Mouse (Mus musculus) hindbrain, embryonic 12.5 days (tissue): Measurements from ENCODE around the gene Ccm2l. TPM values are rescaled to one million over a fixed set of nuclear protein-coding genes. Genes with fewer than 3 reads are reported as not detected.

ENCODE experiments used
- ATAC-seq: fragments of 200-750 bp; cut with Nextera tagmentation; 2 replicates; pipeline ENCODE4 v1.8.0; 2017; ENCODE audit warnings: moderate TSS enrichment; ENCODE audit not compliant: low FRiP score
- H3K27ac ChIP-seq: fragments of 300-500 bp; sonication (generic); 2 replicates; pipeline ENCODE4 v1.5.1; 2016; ENCODE audit warnings: mild to moderate bottlenecking
- H3K27me3 ChIP-seq: fragments of 300-500 bp; sonication (generic); 2 replicates; pipeline ENCODE4 v1.6.1; 2016; ENCODE audit warnings: mild to moderate bottlenecking
- H3K36me3 ChIP-seq: fragments of 300-500 bp; sonication (generic); 2 replicates; pipeline ENCODE4 v1.6.1; 2016; ENCODE audit warnings: mild to moderate bottlenecking
- H3K4me1 ChIP-seq: fragments of 300-500 bp; sonication (generic); 2 replicates; pipeline ENCODE4 v1.6.1; 2016
- H3K4me2 ChIP-seq: fragments of 300-500 bp; sonication (generic); replicated peaks from 2 replicates; pipeline ENCODE4 v1.6.1; 2016; ENCODE audit warnings: mild to moderate bottlenecking
- H3K4me3 ChIP-seq: fragments of 300-500 bp; sonication (generic); 2 replicates; pipeline ENCODE4 v1.5.1; 2016; ENCODE audit warnings: mild to moderate bottlenecking
- H3K9ac ChIP-seq: fragments of 300-500 bp; sonication (generic); 2 replicates; pipeline ENCODE4 v1.6.1; 2016; ENCODE audit warnings: mild to moderate bottlenecking, moderate library complexity
- H3K9me3 ChIP-seq: fragments of 300-500 bp; sonication (generic); replicated peaks from 2 replicates; pipeline ENCODE4 v1.6.1; 2016; ENCODE audit warnings: mild to moderate bottlenecking
- WGBS: fragments of 180-500 bp; shearing (Covaris S2); methylation state at CpG from one replicate; pipeline ENCODE4 v1.1.7; 2016; 5-methylcytosine and 5-hydroxymethylcytosine counted together
- polyA plus RNA-seq: library from polyadenylated mRNA; unstranded; fragments of >200 nt; fragmentation: Nextera tagmentation; extraction: Ambion mirVana; gene quantifications from 2 replicates; pipeline ENCODE4 v1.2.1, GENCODE M21; 2016

Ccm2l gene
- polyA plus RNA-seq, 1 experiment from 2014 or later: 2.8 TPM

- Histone ChIP-seq H3K9me3 (no peaks in the 10 kb centered on the region), H3K36me3 (peaks cover 12% of the 10 kb centered on the region), H3K27me3 (peaks cover 11% of the 10 kb centered on the region; the same call in 1 of the 2 replicates), H3K4me1 (no peaks in the 10 kb centered on the region), H3K4me3 (no peak overlapping the region), H3K27ac (no peak overlapping the region), H3K4me2 (no peak overlapping the region), H3K9ac (no peak overlapping the region)
- WGBS: 85% methylated on average over 4 of the region's 4 CpGs
- no peak for ATAC-seq
These were observed 7.4 kb upstream of the Ccm2l start for GRCm38 (mm10) chr2:153058365-153058764.

GRCm38 (mm10) chr2:153060216-153060615 is 5.5 kb upstream of the Ccm2l start:
- H3K4me3 ChIP-seq: no peak overlapping the region
- peaks cover under 1% of the 10 kb centered on the region for H3K36me3 ChIP-seq
- no peak for ATAC-seq
- no peak overlapping the region for H3K4me2 ChIP-seq
- H3K27ac ChIP-seq: no peak overlapping the region
- H3K27me3 ChIP-seq: no peaks in the 10 kb centered on the region; the same call in 1 of the 2 replicates
- H3K9me3 ChIP-seq: no peaks in the 10 kb centered on the region
- no peaks in the 10 kb centered on the region for H3K4me1 ChIP-seq
- no peak overlapping the region for H3K9ac ChIP-seq
- 86% methylated on average over 7 of the region's 7 CpGs for WGBS

- H3K27ac ChIP-seq: no peak overlapping the region
- H3K4me2 ChIP-seq: no peak overlapping the region
- H3K4me3 ChIP-seq: no peak overlapping the region
- 62% methylated on average over 3 of the region's 3 CpGs for WGBS
- H3K27me3 ChIP-seq: peaks cover 19% of the 10 kb centered on the region
- no peaks in the 10 kb centered on the region for H3K4me1 ChIP-seq
- no peak for ATAC-seq
- no peaks in the 10 kb centered on the region for H3K9me3 ChIP-seq
- no peak overlapping the region for H3K9ac ChIP-seq
- no peaks in the 10 kb centered on the region for H3K36me3 ChIP-seq
These were observed 2.4 kb upstream of the Ccm2l start for GRCm38 (mm10) chr2:153063394-153063793.

- Histone ChIP-seq H3K27ac (no peak overlapping the region), H3K4me3 (no peak overlapping the region), H3K36me3 (no peaks in the 10 kb centered on the region), H3K4me2 (no peak overlapping the region), H3K4me1 (no peaks in the 10 kb centered on the region), H3K9ac (no peak overlapping the region), H3K27me3 (peaks cover 27% of the 10 kb centered on the region), H3K9me3 (no peaks in the 10 kb centered on the region)
- WGBS: 80% methylated on average over 9 of the region's 9 CpGs
- no peak for ATAC-seq
These were observed 1.4 kb upstream of the Ccm2l start for GRCm38 (mm10) chr2:153064190-153064970.

- peaks cover 6% of the 10 kb centered on the region for H3K4me1 ChIP-seq
- H3K9ac ChIP-seq: no peak overlapping the region
- no peaks in the 10 kb centered on the region for H3K36me3 ChIP-seq
- H3K27ac ChIP-seq: no peak overlapping the region
- no peaks in the 10 kb centered on the region for H3K9me3 ChIP-seq
- H3K27me3 ChIP-seq: peaks cover 53% of the 10 kb centered on the region
- no peak for ATAC-seq
- WGBS: 46% methylated on average over 6 of the region's 6 CpGs
- no peak overlapping the region for H3K4me3 ChIP-seq
- no peak overlapping the region for H3K4me2 ChIP-seq
These were observed 1.2 kb downstream of the Ccm2l start for GRCm38 (mm10) chr2:153066991-153067390.

- Histone ChIP-seq H3K9ac (no peak overlapping the region), H3K4me2 (peak overlapping the region; percentile 60; the same call in 1 of the 2 replicates), H3K4me3 (no peak overlapping the region), H3K9me3 (no peaks in the 10 kb centered on the region), H3K27me3 (peaks cover 80% of the 10 kb centered on the region), H3K4me1 (peaks cover 8% of the 10 kb centered on the region), H3K27ac (no peak overlapping the region), H3K36me3 (no peaks in the 10 kb centered on the region)
- WGBS: 8% methylated on average over 23 of the region's 23 CpGs
- 0 out of 2 replicates have a peak, but pooled peaks have one; percentile 10 for ATAC-seq
These were observed 5.2 kb downstream of the Ccm2l start for GRCm38 (mm10) chr2:153070762-153071490.

- Histone ChIP-seq H3K9me3 (no peaks in the 10 kb centered on the region), H3K4me1 (peaks cover 12% of the 10 kb centered on the region), H3K9ac (peak overlapping the region; percentile 46), H3K27ac (no peak overlapping the region; the same call in 1 of the 2 replicates), H3K4me2 (peak overlapping the region; percentile 60), H3K36me3 (no peaks in the 10 kb centered on the region), H3K27me3 (peaks cover 74% of the 10 kb centered on the region), H3K4me3 (peak overlapping the region; percentile 33)
- peak; percentile 67 for ATAC-seq
- 3% methylated on average over 51 of the region's 67 CpGs for WGBS
These were observed 5.9 kb downstream of the Ccm2l start for GRCm38 (mm10) chr2:153071491-153072184.

- no peak for ATAC-seq
- Histone ChIP-seq H3K4me3 (no peak overlapping the region), H3K4me2 (no peak overlapping the region), H3K27ac (no peak overlapping the region), H3K9me3 (no peaks in the 10 kb centered on the region), H3K4me1 (peaks cover 12% of the 10 kb centered on the region), H3K27me3 (peaks cover 53% of the 10 kb centered on the region), H3K9ac (no peak overlapping the region), H3K36me3 (no peaks in the 10 kb centered on the region)
- 87% methylated on average over 10 of the region's 10 CpGs for WGBS
These were observed 8.9 kb downstream of the Ccm2l start for GRCm38 (mm10) chr2:153074651-153075050.

- peaks cover 40% of the 10 kb centered on the region for H3K27me3 ChIP-seq
- no peak for ATAC-seq
- no peak overlapping the region for H3K4me2 ChIP-seq
- H3K4me3 ChIP-seq: no peak overlapping the region
- H3K36me3 ChIP-seq: no peaks in the 10 kb centered on the region
- peaks cover 12% of the 10 kb centered on the region for H3K4me1 ChIP-seq
- H3K9me3 ChIP-seq: no peaks in the 10 kb centered on the region
- no peak overlapping the region for H3K9ac ChIP-seq
- no peak overlapping the region for H3K27ac ChIP-seq
- 56% methylated on average over 2 of the region's 2 CpGs for WGBS
These were observed 10.2 kb downstream of the Ccm2l start for GRCm38 (mm10) chr2:153075961-153076360.

- no peaks in the 10 kb centered on the region for H3K9me3 ChIP-seq
- no peak overlapping the region for H3K4me3 ChIP-seq
- no peak for ATAC-seq
- H3K9ac ChIP-seq: no peak overlapping the region
- H3K27me3 ChIP-seq: 0 out of 2 replicates have a peak, but pooled peaks cover 2% of the 10 kb centered on the region
- no peak overlapping the region for H3K4me2 ChIP-seq
- H3K36me3 ChIP-seq: no peaks in the 10 kb centered on the region
- H3K27ac ChIP-seq: no peak overlapping the region
- 34% methylated on average over 32 of the region's 32 CpGs for WGBS
- H3K4me1 ChIP-seq: peaks cover 4% of the 10 kb centered on the region; the same call in 1 of the 2 replicates
These were observed 15.2 kb downstream of the Ccm2l start for GRCm38 (mm10) chr2:153080841-153081523.

GRCm38 (mm10) chr2:153081866-153082265 is 16.1 kb downstream of the Ccm2l start:
- Histone ChIP-seq H3K9me3 (no peaks in the 10 kb centered on the region), H3K36me3 (no peaks in the 10 kb centered on the region), H3K27ac (no peak overlapping the region), H3K4me1 (no peaks in the 10 kb centered on the region), H3K27me3 (no peaks in the 10 kb centered on the region), H3K9ac (no peak overlapping the region), H3K4me2 (no peak overlapping the region), H3K4me3 (no peak overlapping the region)
- ATAC-seq: no peak
- 82% methylated on average over 6 of the region's 6 CpGs for WGBS

GRCm38 (mm10) chr2:153083275-153083674 is 17.5 kb downstream of the Ccm2l start:
- no peak overlapping the region for H3K4me3 ChIP-seq
- H3K36me3 ChIP-seq: no peaks in the 10 kb centered on the region
- no peaks in the 10 kb centered on the region for H3K4me1 ChIP-seq
- no peak for ATAC-seq
- H3K27me3 ChIP-seq: no peaks in the 10 kb centered on the region
- no peaks in the 10 kb centered on the region for H3K9me3 ChIP-seq
- H3K27ac ChIP-seq: no peak overlapping the region
- 85% methylated on average over 8 of the region's 8 CpGs for WGBS
- H3K4me2 ChIP-seq: no peak overlapping the region
- no peak overlapping the region for H3K9ac ChIP-seq
